Mouse (Mus musculus) megakaryocyte-erythroid progenitor cell, adult 5-6 weeks (primary cell): ENCODE data around the gene Phf2. TPM values are rescaled to one million over a fixed set of nuclear protein-coding genes. Genes with fewer than 3 reads are reported as not detected.

Experiments
- ATAC-seq: replicated peaks from 2 replicates; pipeline ENCODE4 v1.8.0; 2016; ENCODE audit warnings: mild to moderate bottlenecking, inconsistent platforms; ENCODE audit not compliant: severe bottlenecking, poor library complexity, low FRiP score, low TSS enrichment
- total RNA-seq, 2 experiments: library from RNA; stranded (forward) in 1 of 2; stranded (reverse) in 1 of 2; fragments of 200-1000, 215-1000 nt in 1 of 2; fragments of >200 nt in 1 of 2; fragmentation: Nextera tagmentation in 1 of 2; gene quantifications; 2 replicates each; pipeline ENCODE4 v1.2.3; 2014 to 2017

Phf2 gene
- total RNA-seq, 2 experiments from 2014 or later: 10.9 to 25.2 TPM

DNA sequence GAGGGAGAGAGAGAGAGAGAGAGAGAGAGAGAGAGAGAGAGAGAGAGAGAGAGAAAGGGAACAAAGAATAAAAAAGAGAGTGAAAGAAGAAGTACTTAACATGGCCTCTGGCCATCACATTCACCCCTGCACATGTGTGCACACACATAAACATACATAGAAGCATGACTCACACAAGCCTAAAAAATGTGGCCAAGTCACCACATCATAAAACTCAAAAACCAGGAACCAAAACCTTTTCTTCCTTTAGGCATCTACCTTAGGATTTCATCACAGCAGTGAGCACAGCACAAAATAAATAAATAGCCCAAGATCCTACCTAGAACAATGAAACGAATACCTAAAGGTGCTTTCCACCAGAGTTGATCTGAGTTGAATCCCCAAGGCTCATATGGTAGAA is 9.0 kb downstream of the Phf2 start:
- ATAC-seq: no peak

DNA sequence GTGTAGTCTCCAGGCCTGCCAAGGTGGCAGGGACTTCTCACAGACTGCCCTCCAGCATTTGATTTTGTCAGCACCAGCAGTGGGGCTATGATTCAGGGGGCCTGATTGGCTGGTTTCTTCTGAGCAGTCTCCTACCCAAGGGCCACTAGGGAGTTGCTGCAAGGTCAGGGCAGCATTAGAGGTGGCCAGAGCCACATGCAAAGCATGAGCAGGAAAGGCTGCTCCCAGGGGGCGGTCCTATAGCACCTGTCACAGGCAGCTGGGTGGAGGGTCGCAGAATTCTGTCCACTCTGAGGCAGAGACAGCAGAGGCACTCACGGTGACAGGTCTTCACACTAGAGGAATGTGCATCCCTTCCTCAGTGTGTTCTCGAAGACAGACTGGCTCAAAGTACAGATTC is 12.1 kb downstream of the Phf2 start:
- ATAC-seq: no peak

DNA sequence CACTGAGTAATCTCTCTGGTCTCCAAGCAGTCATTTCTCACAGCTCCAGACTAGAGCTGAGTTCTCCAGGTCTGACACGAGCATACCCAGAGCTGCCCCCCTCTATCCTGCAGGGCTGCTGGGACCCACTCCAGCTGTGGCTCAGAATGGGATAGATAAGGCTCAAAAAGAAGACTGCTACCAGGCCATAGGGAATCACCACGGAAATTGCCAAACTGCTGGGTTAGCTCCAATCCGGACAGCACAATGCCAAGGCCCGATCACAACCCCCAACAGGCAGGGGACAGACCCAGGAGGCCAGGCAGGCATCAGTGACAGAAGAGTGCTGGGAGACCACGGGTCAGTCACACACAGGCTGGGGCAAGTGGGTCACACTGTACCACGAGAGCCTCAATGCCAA is 12.9 kb downstream of the Phf2 start:
- ATAC-seq: no peak

DNA sequence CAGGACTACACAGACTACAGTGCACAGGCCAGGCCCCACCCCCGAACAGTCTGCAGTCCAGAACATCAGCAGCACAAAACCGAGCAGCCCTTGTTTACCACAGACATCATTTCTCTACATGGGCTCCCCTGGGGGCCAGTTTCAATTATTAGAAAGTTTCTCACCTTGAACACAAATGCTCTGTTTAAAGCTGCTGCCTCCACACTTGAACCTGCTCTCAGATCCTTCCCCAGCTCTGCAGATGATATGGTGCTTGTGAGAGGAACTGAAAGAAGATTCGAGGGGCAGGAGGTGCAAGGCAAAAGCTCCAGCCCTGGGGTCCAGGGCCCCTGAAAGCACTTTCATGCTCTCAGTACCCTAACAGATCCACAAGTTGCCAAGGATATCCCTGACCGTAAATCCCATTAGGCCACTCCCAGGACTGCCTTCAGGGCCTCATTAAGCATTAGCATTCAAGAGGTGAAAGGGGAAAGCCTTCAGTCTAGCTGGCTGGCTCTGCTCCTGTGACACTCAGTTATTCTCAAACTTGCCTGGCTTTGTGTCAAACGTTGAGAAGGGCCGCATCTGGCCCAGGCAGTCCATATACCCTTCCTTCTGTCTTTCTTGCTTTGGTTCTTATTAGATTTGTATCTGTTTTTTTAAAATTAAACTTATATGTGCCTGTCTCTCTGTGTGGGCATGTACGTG is 13.5 kb downstream of the Phf2 start:
- ATAC-seq: no peak

DNA sequence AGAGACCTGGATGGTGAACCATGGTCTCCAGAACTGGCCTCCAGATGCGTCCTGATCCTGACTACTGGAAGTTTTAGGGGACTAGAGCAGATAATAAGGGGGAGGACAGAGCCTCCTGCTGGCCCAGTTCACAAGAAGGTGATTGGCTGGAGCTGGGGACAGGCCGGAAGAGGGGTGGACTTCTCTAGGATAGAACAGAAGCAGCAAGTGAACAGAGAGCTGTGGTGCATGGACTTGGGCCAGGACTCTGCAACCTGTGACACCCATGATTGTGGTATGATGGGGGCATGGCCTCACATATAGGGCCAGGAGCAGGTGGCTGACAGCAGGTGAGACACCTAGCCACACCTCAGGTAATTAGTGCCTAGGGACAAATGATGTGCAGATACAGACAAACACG is 17.0 kb downstream of the Phf2 start:
- ATAC-seq: peak; percentile 37

DNA sequence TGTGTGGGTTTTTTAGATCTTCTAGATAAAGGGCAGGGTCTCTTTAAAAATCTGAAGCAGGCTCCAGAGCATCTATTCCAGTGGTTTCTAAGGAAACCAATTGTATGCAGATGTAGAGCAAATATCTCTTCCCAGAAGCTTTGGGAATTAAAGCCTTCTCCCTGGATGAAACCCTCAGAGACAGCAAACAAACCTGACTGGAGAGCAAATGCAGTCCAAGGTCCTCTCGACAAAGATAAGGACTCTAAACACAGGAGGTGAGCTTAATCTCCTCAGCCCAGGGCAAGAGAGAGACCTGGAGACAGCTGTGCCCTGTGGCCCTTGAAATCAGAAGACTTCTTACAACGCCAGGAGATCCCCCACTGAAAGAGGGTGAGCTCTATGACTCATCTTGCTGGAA is 17.4 kb downstream of the Phf2 start:
- peak; percentile 84 for ATAC-seq

DNA sequence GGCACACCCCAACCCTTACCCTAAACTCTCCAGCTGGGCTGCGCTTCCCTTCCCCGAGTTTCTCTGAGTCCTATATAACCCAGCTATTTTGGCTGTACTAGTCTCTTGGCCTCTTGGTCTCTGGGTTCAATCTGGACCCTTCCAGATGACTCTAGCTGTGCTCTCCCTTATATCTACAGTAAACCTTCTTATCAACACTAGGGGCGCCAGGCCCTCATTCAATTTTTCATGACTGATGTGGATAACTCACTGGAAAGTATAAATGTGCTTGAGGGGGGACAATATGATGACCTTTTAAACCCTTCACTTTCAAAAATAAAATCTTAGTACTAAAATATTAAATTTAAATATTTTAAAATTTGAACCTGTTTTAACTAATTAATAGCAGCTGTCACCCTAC is 18.1 kb downstream of the Phf2 start:
- ATAC-seq: peak; percentile 38; the same call in 1 of the 2 replicates

DNA sequence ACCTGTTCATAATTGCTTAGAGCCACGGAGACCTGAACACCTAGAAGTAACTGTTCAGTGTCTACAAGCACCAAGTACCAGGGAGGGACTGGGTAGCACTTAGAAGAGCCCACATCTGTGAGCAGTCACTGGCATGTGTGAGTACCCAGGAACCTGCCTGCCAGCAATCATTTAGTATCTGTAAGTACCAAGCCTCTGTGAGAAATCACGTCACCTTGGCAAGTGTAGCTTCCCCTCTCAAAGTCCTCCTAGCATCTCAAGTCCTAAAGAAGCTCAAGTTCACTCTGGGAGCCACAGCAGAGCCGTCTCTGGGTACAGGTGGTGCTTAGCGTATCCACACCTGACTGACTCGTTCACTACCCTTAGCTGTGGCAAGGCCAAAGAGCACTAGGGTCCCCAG is 19.2 kb downstream of the Phf2 start:
- ATAC-seq: no peak

DNA sequence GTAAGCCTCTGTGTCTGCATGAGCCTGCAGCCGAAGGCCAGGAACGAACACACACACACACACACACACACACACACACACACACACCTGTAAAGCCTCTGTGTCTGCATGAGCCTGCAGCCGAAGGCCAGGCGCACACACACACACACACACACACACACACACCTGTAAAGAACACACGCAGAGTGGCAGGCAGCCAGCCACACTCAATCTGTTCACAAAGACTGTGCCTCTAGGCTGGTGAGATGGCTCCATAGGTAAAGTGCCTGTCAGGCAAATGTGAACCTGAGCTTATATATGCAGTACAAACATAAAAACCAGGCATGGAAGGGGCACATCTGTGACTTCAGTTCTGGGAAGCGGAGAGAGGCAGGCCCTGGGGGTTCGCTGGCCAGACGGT is 20.1 kb downstream of the Phf2 start:
- ATAC-seq: no peak

DNA sequence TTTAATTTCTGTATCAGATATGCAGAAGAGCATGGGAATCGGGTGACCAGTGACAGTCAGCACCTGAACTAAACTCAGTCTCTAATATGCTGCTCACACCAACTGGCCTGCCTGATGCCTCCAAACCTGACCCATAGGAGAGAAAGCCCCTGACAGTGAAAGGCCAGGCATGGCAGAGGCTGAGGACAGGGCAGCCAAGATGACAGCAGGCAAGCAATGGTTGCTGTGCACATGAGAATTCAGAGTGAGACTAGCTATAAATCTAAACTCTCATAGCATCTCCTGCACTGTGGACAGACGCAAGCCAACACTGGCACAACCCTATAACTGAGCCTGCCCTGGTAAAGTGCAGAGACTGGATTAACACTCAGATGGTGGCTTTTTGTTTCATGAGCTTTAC is 20.6 kb downstream of the Phf2 start:
- ATAC-seq: no peak

DNA sequence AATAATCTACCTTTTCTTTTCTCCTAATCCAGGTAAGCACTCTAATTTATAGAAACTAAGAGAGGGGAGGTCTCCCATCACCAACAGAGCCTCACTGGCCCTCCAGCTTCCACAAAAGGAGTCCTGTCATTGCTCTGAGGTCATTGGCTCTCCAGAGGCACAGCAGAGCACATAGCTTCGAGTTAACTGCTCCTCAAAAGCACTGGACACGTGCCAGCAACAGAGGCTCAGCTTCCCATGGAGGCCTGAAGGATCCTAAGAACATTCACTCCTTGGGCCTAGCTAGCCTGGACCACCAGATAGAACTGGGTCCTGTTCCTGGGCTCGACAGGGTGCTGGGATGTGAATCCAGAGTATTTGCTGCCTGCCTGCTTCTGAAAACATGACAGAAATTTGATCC is 21.8 kb downstream of the Phf2 start:
- no peak for ATAC-seq

DNA sequence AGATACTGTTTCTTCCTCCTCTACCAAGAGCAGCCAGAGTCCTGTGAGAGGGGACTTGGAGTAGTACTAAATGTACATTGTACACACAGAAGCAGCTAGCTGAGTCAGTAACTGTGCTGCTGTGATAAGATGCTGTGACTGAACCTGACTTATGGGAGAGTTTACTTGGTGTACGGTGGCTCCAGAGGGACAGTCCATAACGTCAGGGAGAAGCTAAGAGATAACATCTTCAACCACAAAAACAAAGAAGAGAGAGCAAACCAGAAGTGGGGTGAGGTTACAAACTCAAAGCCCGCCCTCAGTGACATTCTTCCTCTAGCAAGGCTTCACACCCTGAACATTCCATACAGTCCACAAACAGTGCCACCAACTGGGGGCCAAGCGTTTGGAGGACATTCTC is 25.6 kb downstream of the Phf2 start:
- peak; percentile 87 for ATAC-seq

DNA sequence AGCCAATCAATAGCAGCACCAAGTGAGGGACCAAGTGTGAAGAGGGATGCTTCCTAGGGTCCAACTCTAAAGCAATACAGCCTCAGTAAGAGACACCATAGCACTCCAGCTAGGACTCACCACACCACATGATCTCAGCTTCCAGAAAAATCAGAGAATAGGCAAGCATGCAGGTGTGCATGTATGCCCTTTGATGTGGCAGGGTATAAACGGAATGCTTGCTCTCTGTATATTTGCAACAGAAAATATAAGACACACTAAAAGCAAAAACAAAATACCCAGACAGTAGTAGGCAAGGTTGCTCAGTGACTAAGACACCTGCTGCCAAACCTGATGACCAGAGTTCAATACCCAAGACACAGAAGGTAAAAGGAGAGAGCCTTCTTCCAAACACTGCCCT is 27.4 kb downstream of the Phf2 start:
- ATAC-seq: no peak

DNA sequence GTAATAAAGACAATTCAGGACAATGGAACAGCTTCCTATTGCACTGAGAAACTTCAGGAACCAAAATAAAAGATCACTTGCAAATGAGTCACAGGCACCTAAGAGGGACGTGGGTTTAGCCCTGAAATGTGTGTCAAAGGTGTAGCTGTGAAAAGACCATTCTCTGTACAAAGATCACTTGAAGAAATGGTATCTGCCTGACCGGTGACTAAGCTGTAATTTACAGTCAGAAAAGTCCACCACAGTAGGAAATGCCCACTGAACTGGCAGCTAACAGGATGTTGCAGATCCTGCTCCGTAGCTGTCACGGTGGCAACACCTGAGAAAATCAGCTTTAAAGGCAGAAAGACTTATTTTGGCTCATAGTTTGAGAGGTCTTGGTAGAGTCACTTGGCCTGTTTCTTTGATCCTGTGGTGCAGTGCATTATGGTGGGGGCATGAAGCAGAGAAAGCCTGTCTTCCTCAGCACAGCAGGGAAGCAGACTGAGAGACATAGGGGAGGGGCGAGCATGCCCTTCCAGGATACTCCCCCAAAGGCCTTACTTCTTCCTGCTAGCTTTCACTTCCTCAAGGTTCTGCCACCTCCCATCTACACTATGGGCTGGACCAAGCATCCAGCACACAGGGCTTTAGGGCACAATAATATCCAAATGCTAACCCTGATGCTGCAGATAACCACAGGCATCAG is 28.9 kb downstream of the Phf2 start:
- ATAC-seq: no peak

DNA sequence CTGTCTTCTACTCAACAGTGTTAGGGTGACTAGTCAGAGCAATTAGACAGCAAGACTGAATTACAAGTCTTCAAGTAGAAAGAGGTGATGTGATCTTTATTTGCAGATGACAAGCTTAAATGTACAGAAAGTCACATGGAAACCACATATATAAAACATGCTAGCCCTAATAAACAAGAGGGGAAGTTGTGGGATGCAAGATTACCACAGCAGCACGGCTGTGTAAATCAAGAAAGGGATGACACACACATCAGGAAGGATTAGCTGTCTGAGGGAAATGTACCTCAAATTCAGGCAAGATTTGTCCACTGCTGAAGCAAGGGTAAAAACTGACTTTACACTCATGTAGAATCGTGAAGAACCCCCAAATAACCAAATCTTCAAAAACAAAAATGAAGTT is 32.6 kb downstream of the Phf2 start:
- ATAC-seq: no peak

DNA sequence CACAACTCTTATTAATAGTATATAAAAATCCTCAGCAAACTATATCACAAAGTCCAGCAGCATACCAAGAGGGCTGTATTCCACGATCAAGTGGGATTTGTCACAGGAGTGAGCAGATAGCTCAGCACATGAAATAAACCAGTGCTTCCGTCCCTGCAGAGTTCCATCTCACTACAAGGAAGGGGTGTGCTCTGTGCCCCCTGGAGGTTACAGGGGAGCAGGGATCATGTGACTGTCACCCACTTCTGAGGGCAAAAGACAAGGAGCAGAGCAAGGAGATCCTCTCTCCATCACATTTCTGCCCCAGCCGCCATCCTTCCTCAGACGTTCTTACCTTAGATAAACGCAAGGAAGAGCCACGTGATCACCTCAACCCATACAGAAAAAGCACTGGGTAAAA is 33.4 kb downstream of the Phf2 start:
- no peak for ATAC-seq

DNA sequence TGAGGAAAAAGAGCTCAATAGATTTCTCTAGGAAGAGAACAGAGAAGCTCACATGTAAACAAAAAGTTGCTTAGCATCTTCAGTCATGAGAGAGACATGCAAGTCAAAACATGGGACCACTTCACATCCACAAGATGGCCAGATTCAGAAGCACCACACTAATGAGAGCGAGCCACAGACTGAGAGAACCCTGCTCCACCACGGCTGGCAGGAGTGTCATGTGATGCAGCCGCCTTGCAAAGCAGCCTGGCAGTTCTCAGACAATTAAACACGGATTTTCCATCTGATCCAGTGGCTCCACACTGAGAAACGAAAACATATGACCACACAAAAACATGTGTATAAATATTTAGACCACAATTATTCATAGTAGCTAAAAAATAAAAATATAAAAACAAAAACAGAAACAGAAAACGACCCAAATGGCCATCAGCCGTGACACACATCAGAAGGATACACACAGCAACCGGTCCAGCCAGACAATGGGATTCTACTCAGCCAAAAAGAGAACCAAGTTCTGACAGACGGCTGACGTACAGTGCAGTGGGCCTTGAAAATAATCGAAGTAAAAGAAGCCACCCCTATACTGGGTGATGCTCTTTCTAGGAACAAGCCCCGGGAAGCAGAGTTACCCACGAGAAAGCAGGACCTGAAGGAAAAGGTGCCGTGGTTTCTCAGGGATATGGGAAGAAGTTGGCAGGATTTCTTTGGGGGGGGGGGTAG is 40.2 kb downstream of the Phf2 start:
- ATAC-seq: no peak

DNA sequence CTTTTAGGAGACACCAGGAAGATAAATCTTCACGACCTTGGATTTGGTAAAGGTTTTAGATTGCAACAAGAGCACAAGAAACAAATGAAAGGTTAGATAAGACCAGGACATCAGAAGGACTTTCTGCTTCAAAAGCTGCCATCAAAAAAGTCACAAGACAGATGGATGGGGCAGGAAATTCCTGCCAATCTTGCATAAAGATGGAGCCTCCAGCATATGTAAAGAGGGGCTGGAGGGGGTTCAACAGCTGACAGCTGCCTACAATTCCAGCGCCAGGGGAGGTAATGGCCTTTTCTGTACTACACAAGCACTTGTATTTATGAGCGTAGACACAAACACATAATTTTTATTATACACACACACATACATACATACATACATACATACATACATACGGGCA is 41.1 kb downstream of the Phf2 start:
- no peak for ATAC-seq

DNA sequence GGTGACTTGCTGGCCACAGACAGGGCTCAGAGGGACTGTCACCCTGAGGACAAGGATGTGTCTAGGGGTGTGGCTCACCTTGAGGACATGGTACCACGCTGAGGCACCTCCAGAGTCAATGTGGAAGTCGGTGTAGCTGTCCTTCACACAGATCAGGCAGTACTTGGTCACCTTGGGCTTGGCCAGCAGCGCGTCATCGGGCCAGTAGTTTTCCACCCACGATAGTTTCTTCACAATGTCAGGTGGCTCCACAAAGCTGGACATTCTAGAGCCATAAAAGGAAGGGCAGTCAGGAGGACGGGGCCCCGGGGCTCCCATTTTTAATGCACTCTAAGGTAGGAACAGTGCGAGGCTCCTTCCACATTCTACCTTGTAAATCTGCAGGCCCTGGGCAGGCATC is 48.0 kb downstream of the Phf2 start:
- no peak for ATAC-seq

DNA sequence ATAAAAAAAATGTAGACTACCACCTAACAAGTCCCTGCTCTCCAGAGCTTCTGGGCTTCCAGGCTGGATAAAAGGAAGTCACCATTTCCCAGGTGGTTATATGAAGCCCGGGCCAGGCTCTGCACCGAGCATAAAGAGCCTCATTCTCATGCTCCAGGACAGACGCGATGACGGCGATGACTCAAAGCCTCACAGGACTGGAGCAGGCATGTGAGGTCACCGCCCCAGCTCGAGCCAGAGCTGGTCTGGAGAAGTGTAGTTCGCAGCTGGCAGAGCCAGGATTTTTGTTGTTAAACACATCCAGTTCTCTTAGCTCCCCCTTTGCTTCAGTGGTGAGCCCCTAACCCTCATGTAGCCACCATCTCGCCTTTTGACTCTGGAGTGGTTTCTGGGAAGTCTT is 48.6 kb downstream of the Phf2 start:
- no peak for ATAC-seq

DNA sequence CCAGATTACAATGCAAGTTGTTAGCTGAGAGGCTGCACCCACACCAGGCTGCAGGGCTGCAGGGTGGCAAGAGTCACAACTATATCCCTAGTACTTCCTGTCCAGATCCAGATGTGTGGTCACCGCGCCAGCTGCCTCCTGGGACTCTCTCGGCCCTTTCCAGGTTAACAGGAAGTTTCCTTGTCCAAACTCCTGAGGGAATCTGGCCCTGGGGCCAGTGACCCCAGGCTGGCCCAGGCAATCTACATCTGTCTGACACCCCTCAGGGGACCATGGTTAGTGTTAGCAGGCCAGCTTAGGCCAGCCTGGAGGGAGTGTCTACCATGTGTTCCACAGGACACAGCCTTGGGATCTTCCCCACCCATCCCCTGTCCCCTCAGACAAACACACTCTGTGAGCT is 51.8 kb downstream of the Phf2 start:
- no peak for ATAC-seq
